Mouse (Mus musculus): Measurements from ENCODE around the gene C1qa.

C1qa gene

DNA sequence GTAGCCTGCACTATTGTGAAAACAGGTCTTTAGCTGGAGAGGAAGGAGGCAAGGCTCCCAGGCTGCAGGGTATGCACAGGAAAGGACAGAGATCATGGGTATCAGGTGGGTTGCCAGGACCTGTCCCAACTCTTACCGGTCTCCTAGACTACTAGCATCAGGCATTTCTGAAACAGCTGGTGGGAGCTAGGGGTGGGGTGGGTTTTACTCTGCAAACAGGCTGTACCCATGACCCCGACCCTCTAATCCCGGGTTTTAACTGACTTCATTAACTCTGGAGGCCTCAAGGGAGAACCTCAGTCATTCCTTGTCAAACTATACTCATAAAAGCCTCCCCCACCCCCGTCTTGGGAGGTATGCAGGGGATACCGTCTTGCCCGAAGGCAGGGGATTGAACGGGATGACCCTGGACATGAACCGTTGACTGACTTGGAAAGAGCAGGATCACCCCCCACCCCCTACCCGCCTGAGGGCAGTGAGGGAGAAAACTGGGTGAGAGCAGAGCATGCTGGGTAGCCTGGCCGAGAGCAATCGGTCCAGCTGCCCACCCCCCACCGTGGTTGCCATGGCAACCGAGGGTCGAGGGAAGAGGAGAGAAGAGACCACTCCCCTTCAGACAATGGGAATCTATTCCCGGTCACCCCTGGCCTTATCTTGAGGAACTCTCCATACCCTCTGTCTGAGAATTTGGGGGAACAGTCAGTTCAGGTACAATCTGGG, 33.7 kb downstream of the C1qa start:
- in situ Hi-C loops (cut with MboI, MseI) = no loop called here

DNA sequence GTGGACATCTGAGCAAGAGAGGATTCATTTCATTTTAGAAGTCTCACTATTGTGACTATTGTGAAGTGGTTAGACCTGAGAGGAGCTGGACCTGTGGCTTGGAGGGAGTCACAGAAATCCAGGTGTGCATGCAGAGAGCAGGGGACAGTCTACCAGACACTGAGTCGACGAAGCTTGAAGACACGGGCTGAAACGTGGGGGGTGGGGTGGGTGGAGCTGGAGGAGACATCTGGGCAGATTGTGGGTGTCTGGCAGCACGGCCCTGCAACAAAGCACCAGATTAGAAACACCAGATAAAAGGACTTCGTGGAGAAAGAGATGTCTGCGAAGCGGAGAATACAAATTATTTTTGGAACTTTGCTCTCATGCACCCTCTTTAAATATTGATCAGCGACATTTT, 35.1 kb downstream of the C1qa start:
- in situ Hi-C loops (cut with MboI, MseI) = no loop called here

DNA sequence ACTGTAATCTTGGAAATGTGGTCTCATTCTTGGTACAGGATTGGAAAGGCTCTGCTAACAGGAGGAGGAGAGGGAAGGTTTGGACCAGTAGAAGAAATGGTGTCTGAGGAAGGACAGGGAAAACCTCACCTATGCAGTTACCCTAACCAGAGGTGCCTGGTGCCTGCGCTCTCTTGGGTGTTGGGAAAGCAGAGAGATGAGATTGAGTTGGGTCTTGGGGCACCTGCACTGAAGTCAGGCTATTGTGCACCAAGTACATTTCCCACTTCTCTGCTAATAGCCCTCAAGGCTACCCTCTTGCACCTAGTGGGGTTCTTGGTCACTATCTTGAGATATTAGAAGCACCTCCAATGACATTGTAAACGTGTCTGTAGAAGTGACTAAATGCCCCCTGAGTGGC, 36.2 kb downstream of the C1qa start:
- in situ Hi-C loops (cut with MboI, MseI) = no loop called here

DNA sequence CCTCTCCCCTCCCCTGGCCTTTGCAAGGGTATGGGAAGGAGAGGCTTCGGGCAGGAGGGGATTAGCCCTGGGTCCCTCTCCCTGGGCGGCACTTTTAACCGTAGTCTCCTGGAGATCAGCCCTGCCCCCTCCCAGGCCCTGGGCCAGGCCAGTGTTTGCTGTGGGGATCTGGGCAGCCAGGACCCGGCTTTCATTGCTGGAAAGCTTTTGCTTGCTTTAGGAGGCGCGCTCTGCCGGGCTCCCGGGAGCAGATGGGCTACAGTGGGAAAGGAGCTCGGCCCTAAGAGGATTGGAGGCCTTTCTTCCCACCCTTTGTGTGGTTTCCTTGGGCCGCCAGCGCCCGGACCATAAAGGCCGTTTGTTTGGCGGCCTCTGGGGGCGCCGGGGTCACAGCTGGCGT, 36.8 kb downstream of the C1qa start:
- in situ Hi-C loops (cut with MboI, MseI) = no loop called here

DNA sequence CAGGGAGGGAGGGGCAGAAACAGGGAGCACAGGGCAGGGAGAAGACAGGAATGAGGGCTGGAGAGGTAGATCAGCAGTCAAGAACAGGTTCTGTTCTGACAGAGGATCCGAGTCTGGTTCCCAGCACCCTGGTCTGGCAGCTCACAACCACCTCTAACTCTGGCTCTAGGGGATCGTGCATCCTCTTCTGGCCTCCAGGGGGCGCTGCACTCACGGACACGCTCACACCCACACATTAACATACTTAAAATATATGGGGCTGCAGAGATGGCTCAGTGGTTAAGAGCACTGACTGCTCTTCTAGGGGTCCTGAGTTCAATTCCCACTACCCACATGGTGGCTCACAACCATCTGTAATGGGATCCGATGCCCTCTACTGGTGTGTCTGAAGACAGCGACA, 38.6 kb downstream of the C1qa start:
- in situ Hi-C loops (cut with MboI, MseI) = no loop called here

DNA sequence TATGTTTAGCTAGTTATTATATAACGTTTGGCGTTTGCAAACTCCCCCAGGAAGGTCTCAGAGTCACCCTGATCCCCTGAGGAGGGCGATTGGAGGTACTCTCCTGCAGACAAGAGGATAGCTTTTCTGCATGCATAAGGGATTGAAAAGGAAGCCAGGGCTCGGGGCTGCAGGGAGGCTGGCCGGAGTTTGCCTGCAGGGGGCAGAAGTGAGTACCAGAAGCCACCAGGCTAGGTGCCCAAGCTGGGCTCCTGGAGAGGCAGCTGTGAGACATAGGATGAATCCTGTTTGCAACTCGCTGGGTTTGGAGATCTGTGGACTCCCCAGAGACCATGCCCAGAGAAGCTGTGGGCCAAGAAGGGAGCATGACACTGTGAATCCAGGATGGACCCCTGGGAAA, 43.5 kb downstream of the C1qa start:
- in situ Hi-C loops (cut with MboI, MseI) = no loop called here

DNA sequence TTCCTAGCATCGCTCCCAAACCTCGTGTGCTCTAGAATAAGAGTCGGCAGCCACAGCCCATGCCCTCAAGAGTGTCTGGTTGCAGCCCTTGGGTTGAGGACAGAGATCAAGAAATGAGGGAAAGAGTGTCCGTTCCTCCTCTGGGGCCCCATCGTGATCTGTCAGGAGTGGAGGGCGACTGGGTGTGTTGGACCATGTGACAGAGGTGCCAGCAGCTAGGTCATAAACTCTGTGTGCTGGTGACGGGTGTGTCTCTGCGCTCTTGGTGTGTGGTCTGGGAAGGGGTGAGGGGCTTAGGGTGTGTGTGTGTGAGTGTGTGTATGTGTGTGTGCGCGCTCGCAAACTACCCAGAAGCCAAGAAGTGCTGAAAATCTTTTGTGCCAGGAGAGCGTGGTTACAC, 45.6 kb downstream of the C1qa start:
- in situ Hi-C loops (cut with MboI, MseI) = no loop called here

DNA sequence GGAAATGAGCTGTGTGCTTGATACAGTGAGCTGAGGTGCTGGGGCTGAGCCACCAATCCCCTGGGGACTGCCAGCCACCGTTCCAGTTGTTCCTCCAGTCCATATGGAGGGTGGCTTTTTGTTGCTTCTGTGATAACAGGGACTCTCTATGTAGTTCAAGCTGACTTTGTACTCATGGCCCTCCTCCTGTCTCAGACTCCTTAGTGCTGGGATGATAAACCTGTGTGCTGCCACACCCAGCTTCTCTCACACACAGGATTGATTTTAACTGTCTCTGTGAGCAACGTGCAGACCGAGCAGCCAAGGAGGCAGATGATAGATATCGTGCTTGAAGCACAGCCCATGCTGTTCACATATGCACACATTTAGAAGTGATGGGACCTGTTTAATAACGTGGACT, 46.5 kb downstream of the C1qa start:
- in situ Hi-C loops (cut with MboI, MseI) = no loop called here

DNA sequence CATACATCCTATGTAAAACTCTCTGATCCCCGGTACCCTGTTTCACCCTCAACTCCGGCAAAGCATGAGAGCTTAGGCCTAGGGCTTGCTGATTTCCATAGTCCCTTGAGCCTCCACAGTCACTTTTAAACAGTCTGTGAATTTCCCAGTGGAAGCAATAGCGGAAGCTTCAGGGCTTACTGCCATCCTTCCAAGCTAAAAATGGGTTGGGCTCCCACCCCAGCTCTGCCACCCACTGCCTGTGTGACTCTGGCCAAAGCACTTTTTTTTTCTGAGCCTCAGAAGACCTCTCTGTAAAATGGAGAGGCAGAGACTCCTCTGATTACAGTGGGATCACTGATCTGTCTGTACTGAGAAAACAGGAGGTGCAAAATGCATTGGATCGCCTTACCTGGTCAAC, 50.0 kb downstream of the C1qa start:
- in situ Hi-C loops (cut with MboI, MseI) = no loop called here

DNA sequence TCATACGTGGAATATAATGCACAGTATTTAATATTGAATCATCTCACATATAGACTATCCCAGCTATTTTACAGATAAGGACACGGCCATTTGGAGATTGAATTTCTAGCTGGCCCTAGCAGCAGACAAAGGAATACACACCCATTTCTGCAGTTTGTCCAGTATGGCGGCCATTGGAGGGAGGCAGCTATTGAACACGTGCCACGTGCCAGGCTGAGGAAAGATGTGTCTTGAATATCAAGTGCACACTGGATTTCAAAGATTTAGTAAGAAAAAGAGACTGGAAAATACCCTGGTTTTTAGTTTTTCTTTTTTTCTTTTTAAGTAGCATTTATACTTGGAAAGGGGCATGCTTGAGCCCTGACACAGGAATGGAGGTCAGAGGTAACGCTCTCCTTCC, 51.4 kb downstream of the C1qa start:
- in situ Hi-C loops (cut with MboI, MseI) = no loop called here

All from T-helper 2 cell (primary cell).